ENCODE assay signal across 12 mouse cellular contexts in the genomic region with DNA sequence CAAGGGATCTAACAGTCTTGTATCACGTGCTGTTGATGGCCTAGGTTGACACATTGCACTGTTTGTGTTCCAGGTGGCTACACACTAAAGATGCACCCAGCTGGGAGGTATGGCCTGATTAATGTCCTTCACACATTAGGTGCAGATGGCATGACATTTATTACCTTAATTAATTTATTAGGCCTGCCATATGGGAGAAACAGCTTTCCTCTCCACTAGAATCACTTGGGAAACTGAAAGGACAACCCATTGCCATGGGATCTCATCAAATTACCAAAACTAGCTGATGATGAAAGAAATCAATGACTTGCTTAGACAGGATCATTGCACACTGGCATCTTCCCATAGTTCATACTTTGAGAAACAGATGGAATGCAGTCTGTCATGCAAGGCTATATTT.
DNase-seq lines count a peak whose midpoint lies in the region; ATAC-seq and TF ChIP-seq lines count a peak whose summit lies in the region.
"Had no signal": no experiment of that assay in that cellular context is flagged by ENCODE, and none has a peak within 500 bp of the region (broad histone marks: within the 10 kb centered on the region; RNA-seq: fewer than 3 reads in every experiment).

No protein-coding gene starts in this region.

- no peaks in the 10 kb centered on the region for H3K36me3 ChIP-seq in kidney, embryonic 14.5 days (ENCODE audit: control insufficient read depth, insufficient read depth, low read length)
- no peaks in the 10 kb centered on the region for H3K36me3 ChIP-seq in hindbrain, embryonic 13.5 days
- H3K36me3 ChIP-seq: G1E had no signal

- no peak overlapping the region for H3K27ac ChIP-seq in kidney, embryonic 14.5 days (ENCODE audit: low read depth, low read length)
- H3K27ac ChIP-seq in hindbrain, embryonic 13.5 days = no peak overlapping the region

- intact Hi-C loops in left cerebral cortex, postnatal 14 days (cut with DNase I) = no loop called here

- TF ChIP-seq POLR2A in brain, embryonic 14.5 days (IDR thresholded peaks at IDR 0.05; ENCODE audit: borderline replicate concordance, extremely low read depth, insufficient read depth, insufficient read length, poor library complexity, severe bottlenecking) = no peak

- no peak overlapping the region for H3K9ac ChIP-seq in kidney, embryonic 14.5 days (ENCODE audit: low read depth, low read length)
- H3K9ac ChIP-seq in hindbrain, embryonic 13.5 days = no peak overlapping the region

- no peak for DNase-seq in kidney, postnatal 36 days
- DNase-seq in brain, embryonic 14.5 days (ENCODE audit: low read depth) = peak; percentile 86
- DNase-seq in cerebellum, postnatal 36 days = peak; percentile 70 to 76
- DNase-seq in gastrocnemius, postnatal 10 days = no peak
- no peak for DNase-seq in left cerebral cortex, postnatal 14 days (ENCODE audit: low spot score in 2 of 2)
- DNase-seq in urinary bladder, postnatal 36 days (ENCODE audit: low spot score in 2 of 2) = no peak
- DNase-seq: kidney, adult 9 months; spleen, adult 18-20 months had no signal

- no peaks in the 10 kb centered on the region for H3K9me3 ChIP-seq in kidney, embryonic 14.5 days (ENCODE audit: control insufficient read depth, low read length)
- no peaks in the 10 kb centered on the region for H3K9me3 ChIP-seq in hindbrain, embryonic 13.5 days
- H3K9me3 ChIP-seq: megakaryocyte, embryonic 14.5 days had no signal

- TF ChIP-seq CTCF in brain, embryonic 14.5 days (IDR thresholded peaks at IDR 0.05; ENCODE audit: borderline replicate concordance, extremely low read depth, insufficient read depth, insufficient read length) = no peak

- ATAC-seq in kidney, embryonic 14.5 days (ENCODE audit: low FRiP score, low TSS enrichment) = peak; percentile 76; the same call in 1 of the 2 replicates
- peak; percentile 93 for ATAC-seq in hindbrain, embryonic 13.5 days (ENCODE audit: low FRiP score)

- H3K4me3 ChIP-seq in kidney, embryonic 14.5 days (ENCODE audit: low read length) = no peak overlapping the region
- H3K4me3 ChIP-seq in hindbrain, embryonic 13.5 days = no peak overlapping the region
- H3K4me3 ChIP-seq: megakaryocyte, embryonic 14.5 days had no signal

- WGBS in kidney, embryonic 14.5 days = 7% methylated on average over 1 of the region's 1 CpGs
- WGBS in hindbrain, embryonic 13.5 days = 21% methylated on average over 1 of the region's 1 CpGs

- H3K4me1 ChIP-seq in kidney, embryonic 14.5 days (ENCODE audit: control insufficient read depth, insufficient read depth, low read length) = no peaks in the 10 kb centered on the region
- no peaks in the 10 kb centered on the region for H3K4me1 ChIP-seq in hindbrain, embryonic 13.5 days (replicated peaks)
- H3K4me1 ChIP-seq: megakaryocyte, embryonic 14.5 days had no signal

- H3K4me2 ChIP-seq in kidney, embryonic 14.5 days (replicated peaks; ENCODE audit: low read depth, low read length) = no peak overlapping the region
- no peak overlapping the region for H3K4me2 ChIP-seq in hindbrain, embryonic 13.5 days

- no peaks in the 10 kb centered on the region for H3K27me3 ChIP-seq in kidney, embryonic 14.5 days (ENCODE audit: control insufficient read depth, insufficient read depth, low read length)
- no peaks in the 10 kb centered on the region for H3K27me3 ChIP-seq in hindbrain, embryonic 13.5 days
- H3K27me3 ChIP-seq: megakaryocyte, embryonic 14.5 days had no signal

Comparison
In these comparisons a context has a peak if more than half of its experiments do, and no peak if none do; other contexts are left out.
1. DNase-seq: peak in brain, embryonic 14.5 days (single experiment) and cerebellum, postnatal 36 days (2 of 2); none in kidney, postnatal 36 days (0 of 2), gastrocnemius, postnatal 10 days (single experiment), left cerebral cortex, postnatal 14 days (0 of 2) and urinary bladder, postnatal 36 days (0 of 2).